Mouse (Mus musculus) heart, postnatal 10 days (tissue): Measurements from ENCODE around the gene Galnt18. TPM values are rescaled to one million over a fixed set of nuclear protein-coding genes. Genes with fewer than 3 reads are reported as not detected.

Experiments
- DNase-seq, 2 experiments: peaks; one replicate each; pipeline ENCODE4 v3.0.0; 2021
- intact Hi-C: fragments of 180-260 bp; cut with DNase I; formaldehyde crosslinking; loops from one replicate; pipeline ENCODE4 v1.15.1; 2025
- total RNA-seq, 2 experiments: library from RNA; stranded (reverse); gene quantifications; 2 replicates each; pipeline ENCODE4 v1.2.3; 2021

The Galnt18 gene
- total RNA-seq, 2 experiments from 2014 or later: 20.9 to 23.0 TPM

DNA sequence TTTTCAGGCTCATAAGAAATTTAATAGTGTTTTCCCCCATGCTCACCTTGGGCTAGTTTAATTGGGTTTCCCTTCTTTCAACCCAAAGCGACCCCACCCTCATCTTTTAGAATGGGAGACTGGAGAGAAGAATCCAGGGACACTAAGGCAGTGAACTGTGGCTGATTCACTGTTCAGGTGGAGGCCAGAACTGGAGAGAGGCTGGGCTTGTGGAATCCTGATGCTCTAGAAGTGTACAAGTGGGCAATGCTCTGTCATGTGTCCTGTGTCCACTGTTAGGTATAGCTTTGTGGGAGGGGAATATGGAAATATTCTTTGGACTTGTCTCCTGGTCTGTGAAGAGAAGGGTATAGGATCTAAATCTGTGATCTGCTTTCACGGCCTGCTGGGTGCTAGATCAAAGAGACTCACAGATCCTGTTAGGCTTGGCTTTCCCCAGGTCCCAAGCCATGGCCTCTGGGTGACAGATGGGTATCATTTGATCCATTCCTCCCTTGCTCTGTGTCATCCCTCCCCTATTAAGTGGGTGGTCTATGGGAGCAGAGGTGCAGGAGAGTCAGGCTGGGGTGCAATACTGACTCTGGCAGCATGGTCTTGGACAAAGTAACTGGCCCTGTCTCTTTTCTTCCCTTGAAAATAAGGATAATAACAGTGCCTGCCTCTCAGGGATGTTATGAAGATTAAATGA lies 270.5 kb downstream of the Galnt18 start:
- no peak for DNase-seq
- intact Hi-C loops: no loop called here

DNA sequence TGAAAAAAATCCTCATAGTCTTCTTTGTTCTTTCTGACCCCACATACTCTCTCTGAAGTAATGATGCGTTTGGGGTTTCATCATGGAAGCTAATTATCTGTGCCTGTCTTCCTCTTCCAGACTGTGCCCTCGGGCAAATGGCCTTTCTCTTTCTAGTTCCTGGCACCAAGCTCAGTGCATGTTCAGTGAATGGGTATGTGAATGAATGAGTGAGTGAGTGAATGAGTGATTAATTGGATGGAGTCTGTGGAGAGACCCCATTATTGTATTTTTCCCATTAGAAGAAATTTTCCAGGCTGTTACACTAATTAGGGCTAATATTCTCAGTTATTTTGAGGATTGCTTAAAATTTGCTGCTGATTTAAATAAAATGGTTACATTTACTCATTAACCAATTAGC lies 279.2 kb downstream of the Galnt18 start:
- intact Hi-C loops: no loop called here
- DNase-seq: no peak

DNA sequence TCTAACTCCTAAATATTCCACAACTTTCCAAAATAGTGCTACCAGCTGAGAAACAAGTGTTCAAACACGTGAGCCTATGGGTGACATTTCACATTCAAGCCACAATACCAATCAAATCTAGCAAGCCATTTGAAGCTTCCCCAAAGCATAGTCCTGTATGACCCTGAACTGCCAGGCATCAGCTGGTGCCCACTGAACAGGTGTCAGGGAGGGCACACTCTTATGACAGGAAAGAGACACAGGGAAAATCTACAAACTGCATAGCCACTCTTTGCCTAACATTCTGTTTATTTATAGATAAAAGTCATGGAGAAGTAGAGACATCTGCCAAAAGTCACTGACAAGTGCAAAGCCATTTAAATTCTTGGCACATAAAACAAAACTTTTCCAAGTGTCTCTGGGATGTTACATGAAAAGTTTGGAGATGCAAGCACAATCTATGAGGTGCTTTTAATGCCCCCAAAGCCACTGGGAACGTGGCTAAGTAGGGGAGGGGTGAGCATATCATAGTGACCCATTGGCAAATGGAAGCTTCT lies 280.5 kb downstream of the Galnt18 start:
- intact Hi-C loops: no loop called here
- no peak for DNase-seq

DNA sequence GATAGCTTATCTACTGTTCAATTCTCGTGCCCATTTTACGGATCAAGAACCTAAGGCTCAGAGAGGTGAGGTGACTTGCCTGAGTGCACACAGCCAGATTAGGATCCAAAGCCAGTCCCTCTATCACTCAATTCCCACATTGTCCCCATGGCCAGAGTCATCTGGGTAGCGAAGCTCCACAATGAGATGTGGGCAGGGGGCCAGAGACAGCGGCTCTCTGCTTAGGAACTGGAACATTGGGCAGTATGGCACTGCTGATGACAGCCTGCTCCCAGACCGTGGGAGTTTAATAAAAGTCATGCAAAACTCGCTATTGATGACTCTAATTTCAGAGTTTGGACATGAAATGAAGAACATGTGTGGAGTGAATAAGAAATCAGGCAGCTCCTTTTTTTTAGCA lies 282.6 kb downstream of the Galnt18 start:
- intact Hi-C loops: no loop called here
- DNase-seq: no peak

DNA sequence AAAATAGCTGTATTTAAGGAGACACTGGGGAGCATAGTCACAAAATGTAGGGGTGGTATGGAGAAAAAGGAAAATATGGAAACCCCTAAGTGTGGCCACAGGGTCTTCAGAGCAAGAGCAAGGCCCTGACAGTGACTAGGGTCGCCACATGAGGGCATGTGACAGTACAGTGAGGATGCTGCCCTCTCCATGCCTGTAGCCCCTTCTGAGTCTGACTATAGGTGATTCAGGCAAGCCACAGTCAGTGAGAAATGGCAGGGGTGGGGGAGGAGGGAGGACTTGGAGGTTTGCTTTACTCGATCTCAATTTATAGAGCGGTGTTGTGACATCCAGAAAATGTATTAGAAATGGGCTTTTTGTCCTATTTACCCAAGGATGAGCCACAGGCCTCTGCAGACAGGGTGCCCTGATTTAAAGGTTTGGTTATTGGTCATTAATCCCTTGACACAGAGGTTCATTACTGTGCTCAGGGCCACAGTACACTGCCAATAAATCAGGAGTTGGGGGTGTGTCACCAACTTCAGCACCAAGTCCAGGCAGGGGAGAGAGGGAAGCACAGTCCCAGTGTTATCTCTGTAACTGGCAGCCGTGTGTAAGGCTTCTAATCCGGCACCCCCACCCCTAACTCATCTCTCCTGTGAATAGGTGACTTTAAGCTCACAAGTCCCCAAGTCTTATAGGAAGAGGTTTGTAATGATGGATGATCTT lies 287.4 kb downstream of the Galnt18 start:
- intact Hi-C loops: no loop called here
- no peak for DNase-seq

DNA sequence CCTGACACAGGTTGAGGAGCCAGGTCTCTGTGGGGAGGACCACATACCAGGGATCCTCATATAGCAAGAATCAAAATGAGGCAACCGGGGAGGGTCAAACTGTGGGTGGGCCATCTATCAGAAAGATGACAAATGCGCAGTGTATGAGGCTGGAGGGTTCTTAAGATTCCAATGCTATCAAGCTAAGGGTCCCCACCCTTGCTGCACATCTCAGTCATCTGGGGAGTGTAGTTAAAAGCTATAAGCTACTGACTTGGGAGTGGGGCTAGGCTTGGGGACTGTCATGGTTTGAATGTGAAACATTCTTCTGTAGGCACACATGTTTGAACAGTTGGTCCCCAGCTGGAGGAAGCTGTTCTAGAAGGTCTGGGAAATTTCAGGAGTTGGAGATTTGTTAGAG lies 288.2 kb downstream of the Galnt18 start:
- intact Hi-C loops: no loop called here
- peak; percentile 9 to 29 for DNase-seq

DNA sequence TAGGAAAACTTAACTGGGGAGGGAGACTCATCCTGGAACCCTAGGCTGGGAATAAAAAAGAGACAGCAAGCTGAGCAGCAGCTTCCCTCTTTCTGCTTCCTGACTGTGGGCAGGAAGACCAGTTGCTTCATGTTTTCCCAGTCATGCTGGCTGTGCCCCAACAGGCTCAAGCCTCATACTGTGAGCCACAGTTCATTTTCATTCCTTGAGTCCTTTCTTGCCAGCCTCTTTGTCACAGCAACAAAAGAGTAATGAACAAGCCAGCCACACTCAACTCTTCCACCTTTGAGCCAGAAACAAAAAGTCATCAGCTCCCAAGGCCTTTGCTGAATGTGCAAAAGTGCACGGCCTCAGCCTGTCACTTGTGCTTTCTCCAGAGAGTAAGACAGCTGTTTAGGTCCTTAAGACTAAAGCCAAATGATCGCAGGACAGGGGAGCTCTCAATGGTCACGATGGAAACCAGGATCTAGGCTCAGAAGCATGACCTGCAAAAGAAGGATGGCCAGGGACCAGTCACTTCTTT lies 292.9 kb downstream of the Galnt18 start:
- intact Hi-C loops: no loop called here
- peak; percentile 24 to 26 for DNase-seq

DNA sequence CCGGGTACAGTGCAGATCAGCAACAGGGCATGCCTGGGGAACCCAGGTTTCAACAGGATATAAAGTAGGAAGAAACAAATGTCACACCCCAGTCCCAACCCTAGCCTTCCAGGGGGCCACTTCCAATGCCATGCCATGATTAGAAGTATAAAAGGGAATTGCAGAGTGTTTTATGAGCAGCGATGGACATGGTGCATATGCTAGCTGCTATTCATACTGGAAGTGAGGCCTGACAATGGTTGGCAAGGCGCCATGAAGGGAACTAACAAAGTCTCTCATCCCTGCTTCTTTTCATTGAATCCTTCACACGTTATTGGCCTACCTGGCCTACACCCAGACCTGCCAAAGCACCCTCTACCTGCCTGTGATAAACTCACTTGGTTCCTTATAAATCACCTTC lies 295.9 kb downstream of the Galnt18 start:
- intact Hi-C loops: no loop called here
- DNase-seq: no peak

DNA sequence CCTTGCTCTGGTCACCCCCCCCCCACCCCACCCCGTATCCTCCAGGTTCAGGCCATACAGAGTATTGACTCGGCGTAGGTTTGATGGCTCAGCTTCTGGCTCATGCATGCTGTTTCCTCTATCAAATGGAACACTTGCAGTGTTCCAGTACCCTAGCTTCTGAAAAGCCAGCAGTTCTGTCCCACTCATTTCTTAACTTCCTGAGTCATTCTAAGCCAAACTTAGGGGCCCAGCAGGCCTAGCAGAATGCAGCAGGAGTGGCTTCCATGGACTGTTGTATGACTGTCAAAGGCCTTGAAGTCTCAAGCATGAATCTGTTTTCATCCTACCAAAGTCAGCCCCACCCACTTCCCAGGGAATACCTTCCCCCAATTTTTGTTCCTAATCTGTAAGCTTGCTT lies 296.5 kb downstream of the Galnt18 start:
- intact Hi-C loops: no loop called here

DNA sequence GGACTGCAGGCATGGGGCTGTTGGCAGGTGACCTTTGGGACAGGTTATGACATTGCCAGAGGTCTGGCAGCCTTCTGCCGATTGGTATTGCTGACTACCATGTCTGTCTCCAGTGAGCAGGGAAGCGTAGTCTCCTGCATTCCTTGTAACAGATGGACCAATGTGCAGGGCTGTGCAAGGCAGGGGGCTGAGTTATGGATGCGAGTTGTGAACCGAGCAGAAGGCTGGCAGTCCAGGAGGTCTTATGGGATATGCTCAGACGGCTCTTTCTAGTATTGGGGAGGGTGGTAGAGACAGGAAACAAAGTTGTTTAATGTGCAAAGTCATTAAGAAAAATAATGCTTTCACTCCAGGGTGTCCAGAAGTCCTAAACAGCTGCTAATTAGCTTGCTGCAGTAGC lies 312.1 kb downstream of the Galnt18 start:
- intact Hi-C loops: no loop called here
- DNase-seq: no peak

More for the DNA sequence above, 296.5 kb downstream of the Galnt18 start:
- DNase-seq: no peak

DNA sequence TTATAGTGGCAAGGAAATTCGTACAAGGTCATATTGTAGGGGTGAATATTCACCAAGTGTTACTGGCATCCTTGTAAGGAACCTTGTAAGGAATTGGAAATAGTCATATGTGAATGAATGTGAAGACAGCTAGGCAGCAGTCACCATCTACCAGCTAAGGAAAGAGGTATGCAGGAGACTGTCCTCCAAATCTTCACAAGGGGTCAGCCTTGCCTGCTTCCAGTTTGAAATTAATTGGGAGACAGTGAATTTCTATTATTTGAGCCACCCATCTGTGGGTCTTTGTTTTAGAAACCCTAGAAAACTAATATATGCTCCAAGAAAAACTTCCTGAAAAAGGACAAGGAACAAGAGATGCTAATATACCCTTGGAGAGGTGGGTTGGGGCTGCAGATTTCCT lies 313.1 kb downstream of the Galnt18 start:
- DNase-seq: no peak
- intact Hi-C loops: no loop called here

DNA sequence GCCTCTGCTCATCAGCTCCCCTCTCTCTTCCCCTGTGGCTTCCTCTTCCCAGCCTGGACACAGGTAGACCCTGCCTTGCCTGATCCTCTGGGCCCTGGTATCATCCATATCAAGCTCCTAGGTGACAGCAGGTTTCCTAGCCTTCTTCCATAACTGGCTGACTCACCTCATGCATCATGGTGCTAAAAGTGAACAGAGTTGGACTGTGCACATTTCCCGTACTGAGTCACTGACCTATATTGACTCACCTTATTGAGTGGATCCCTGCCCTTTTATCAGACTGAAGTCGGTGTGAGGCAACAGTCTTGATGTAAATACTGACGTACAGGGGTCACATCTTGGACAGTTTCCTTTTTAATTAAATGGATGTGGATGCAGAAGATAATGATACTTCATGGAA lies 313.7 kb downstream of the Galnt18 start:
- no peak for DNase-seq
- intact Hi-C loops: no loop called here

DNA sequence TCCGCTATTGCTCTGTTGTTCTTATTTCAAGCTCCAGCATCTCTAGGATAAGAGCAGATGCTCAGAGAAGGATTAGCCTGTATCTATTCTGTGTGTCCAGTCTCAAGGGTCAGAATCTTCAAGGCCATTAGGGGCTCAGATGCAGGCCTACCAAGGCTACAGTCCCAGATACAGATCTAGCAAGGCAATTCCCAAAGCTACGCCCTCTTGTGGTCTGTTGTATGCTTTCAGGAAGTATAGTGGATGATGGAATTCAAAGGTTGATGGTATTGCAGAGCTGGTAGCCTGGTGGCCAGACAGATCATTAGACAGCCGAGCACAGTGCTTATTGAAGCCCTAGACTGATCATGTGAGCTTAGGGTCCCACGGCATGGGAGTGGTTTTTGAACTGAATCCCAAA lies 320.1 kb downstream of the Galnt18 start:
- no peak for DNase-seq

DNA sequence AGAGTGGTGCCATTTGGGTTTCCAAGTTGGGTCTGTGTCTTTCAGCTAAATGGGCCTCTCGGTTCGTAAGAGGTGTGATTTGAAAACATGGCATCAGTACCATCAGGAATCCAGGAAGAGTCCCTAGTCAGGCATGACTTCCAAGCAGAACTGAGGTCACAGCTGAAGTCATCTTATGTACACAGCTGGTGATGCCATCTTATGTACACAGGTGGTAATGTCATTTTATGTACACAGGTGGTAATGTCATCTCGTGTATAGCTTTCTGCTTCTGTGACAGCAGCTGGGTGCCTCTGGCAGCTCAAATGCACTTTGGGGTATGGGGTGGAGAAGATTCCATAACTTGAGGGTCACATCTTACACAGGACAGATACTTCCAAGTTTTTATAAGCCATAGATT lies 323.8 kb downstream of the Galnt18 start:
- intact Hi-C loops: no loop called here
- DNase-seq: no peak

More for the DNA sequence above, 320.1 kb downstream of the Galnt18 start:
- intact Hi-C loops: loop anchor here (5.0 kb wide), 1 partner anchor 508 kb away; no protein-coding TSS in a partner anchor

DNA sequence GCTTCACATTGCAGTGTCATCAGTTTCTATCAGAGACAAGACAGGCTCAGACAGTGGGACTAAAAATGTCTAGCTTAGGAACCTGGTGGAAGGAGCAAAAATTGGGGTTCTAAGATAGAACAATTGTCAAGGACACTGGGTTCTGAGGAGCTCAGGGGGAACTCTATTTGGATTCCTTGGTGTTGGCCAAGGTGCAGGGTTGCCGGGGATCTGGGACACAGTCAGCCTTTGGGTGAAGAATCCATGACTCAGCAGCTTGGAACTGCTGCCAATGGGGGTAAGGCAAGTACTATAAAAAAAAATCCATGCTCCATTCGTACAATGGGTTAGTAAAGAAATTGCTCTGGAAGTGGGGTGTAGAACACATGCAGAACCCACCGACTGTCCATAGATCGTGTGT lies 324.2 kb downstream of the Galnt18 start:
- intact Hi-C loops: no loop called here
- no peak for DNase-seq

DNA sequence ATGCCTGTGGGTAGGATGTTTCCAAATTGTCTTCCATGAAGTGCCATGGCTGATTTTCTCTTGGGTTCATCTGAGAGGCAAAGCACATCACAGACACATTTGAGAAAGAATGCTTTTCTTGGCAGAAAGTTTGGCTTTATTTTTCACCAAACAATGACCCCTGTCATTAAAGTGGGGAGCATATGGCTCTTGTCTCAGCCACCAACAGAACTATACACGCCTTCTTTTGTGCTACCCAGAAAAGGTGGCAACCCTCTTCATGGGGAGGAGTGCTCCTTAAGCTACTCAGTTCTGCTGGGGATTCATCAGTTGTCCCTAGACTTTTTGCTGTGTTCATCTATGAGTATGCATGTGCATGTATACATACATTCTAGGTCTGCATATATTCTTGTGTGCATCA lies 327.8 kb downstream of the Galnt18 start:
- no peak for DNase-seq
- intact Hi-C loops: no loop called here

DNA sequence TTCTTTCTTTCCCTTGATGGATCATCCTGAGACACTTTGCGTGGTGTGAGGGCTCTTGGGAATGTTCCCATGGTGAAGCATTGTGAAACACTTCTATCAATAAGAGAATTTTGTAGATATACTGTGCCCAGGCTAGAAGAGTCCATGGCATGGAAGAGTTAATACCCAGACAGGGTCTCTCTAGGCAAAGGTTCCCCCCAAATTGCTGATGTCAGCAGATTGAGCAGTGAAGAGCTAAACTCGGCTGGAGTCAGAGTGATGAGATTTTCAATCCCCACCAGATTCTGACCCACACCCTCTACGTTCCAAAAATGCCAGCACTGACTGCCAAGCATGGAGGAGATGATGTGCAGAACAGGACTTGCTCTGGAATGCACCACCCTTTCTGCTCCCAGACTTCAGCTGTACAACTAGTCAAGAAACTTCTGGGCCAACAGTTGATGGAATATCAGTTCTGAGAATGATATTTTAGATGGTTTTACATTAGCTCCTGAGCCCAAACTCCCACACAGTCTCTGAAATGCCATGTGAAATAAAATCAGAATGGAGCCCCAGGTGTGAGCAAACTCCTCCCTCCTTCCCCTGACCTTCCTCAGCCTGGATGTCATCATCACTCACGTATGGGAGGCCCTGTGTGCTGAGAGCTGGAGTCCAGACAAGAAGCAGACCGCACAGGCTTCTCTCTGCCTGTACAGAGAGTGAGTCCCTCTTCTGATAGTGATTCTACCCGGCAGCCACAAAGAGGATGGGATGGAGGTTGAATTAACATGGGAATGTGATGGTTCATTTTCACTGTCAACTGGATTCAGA lies 329.3 kb downstream of the Galnt18 start:
- intact Hi-C loops: no loop called here
- peak; percentile 31 to 48 for DNase-seq

DNA sequence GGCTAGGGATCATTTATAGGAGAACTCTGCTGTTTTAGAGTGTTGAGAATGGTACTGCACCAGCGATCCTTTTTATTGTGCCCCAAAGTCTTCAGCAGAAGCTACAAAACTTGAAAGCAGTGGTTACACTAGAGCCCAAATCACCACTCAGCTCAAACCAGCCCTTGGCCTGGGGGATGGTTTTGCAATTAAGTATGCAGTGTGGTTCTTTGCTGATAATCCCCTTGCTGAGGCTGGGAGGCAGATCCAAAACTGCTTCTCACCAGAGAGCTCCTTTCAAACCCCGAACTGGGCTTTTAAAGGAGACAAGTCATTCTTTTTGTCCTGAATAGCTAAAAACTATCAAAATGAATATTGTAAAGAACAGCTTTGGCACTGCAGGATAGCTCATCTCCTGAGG lies 346.6 kb downstream of the Galnt18 start:
- no peak for DNase-seq
- intact Hi-C loops: no loop called here

DNA sequence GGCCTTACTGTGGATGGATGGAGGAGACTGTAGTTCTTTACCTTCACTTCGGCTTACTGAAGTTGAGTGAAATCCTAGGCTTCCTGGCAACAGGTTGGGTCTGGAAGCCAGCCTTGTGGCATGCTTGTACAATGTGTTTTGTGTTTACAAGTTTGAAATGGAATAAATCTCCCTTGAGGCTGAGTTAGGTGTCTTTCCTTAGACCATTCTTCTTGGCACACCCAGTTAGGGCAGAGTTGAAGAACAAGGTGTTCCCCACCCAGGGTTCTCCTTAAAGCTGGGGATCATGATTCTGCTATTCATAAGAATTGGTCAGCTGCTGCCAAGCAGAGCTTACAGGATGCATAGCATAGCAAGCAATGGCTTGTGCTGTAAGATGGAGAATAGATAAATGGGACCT lies 352.4 kb downstream of the Galnt18 start:
- intact Hi-C loops: no loop called here
- no peak for DNase-seq
